Mouse (Mus musculus) myocyte (in vitro differentiated cells): ENCODE results near the gene Speg. TPM values are rescaled to one million over a fixed set of nuclear protein-coding genes. Genes with fewer than 3 reads are reported as not detected.

Experiments
- H3K27me3 ChIP-seq: one replicate; pipeline ENCODE4 v1.6.1; 2011; ENCODE audit not compliant: control insufficient read depth, insufficient read depth, insufficient read length
- H3K36me3 ChIP-seq: one replicate; pipeline ENCODE4 v1.6.1; 2011; ENCODE audit not compliant: control insufficient read depth, insufficient read depth
- H3K4me2 ChIP-seq: one replicate; pipeline ENCODE4 v1.6.1; 2011; ENCODE audit warnings: low read depth, control low read depth
- H3K4me3 ChIP-seq: one replicate; pipeline ENCODE4 v1.5.1; 2011; ENCODE audit warnings: mild to moderate bottlenecking, control low read depth, moderate library complexity
- H3K79me2 ChIP-seq: one replicate; pipeline ENCODE4 v1.6.1; 2011; ENCODE audit not compliant: control insufficient read depth, insufficient read depth
- H3ac ChIP-seq: one replicate; pipeline ENCODE4 v1.6.1; 2011; ENCODE audit not compliant: control insufficient read depth, insufficient read length
- CEBPB ChIP-seq: IDR thresholded peaks from 2 replicates; pipeline ENCODE4 v1.6.1; 2011; ENCODE audit warnings: mild to moderate bottlenecking, moderate library complexity; ENCODE audit not compliant: poor library complexity, insufficient read depth, severe bottlenecking
- E2F4 ChIP-seq: IDR thresholded peaks from one replicate; pipeline ENCODE4 v1.6.1; 2011; ENCODE audit warnings: mild to moderate bottlenecking, control low read depth, moderate library complexity; ENCODE audit not compliant: insufficient read depth
- MAX ChIP-seq: IDR thresholded peaks from one replicate; pipeline ENCODE4 v1.6.1; 2011; ENCODE audit warnings: low read depth, mild to moderate bottlenecking, control low read depth
- MYOD1 ChIP-seq, 3 experiments: IDR thresholded peaks; one replicate each; pipeline ENCODE4 v1.6.1; 2011; ENCODE audit warnings: control low read depth in 2 of 3, low read depth in 2 of 3, mild to moderate bottlenecking in 2 of 3, moderate library complexity in 1 of 3; ENCODE audit not compliant: insufficient read length in 2 of 3, control insufficient read depth in 1 of 3
- MYOG ChIP-seq, 3 experiments: IDR thresholded peaks; one replicate each; pipeline ENCODE4 v1.6.1; 2011; ENCODE audit warnings: control low read depth in 2 of 3, low read depth in 2 of 3, mild to moderate bottlenecking in 2 of 3; ENCODE audit not compliant: insufficient read length in 2 of 3, control insufficient read depth in 1 of 3, insufficient read depth in 1 of 3
- POLR2A ChIP-seq: IDR thresholded peaks from one replicate; pipeline ENCODE4 v1.6.1; 2011; ENCODE audit warnings: low read depth, mild to moderate bottlenecking, control low read depth, moderate library complexity; ENCODE audit not compliant: insufficient read length
- POLR2AphosphoS2 ChIP-seq: IDR thresholded peaks from one replicate; pipeline ENCODE4 v1.6.1; 2011; ENCODE audit warnings: low read depth, control low read depth; ENCODE audit not compliant: insufficient read length
- REST ChIP-seq: IDR thresholded peaks from one replicate; pipeline ENCODE4 v1.6.1; 2011; ENCODE audit warnings: mild to moderate bottlenecking, control low read depth, moderate library complexity; ENCODE audit not compliant: insufficient read depth, insufficient read length
- SRF ChIP-seq: IDR thresholded peaks from one replicate; pipeline ENCODE4 v1.6.1; 2011; ENCODE audit warnings: low read depth; ENCODE audit not compliant: control insufficient read depth, insufficient read length
- TCF12 ChIP-seq: IDR thresholded peaks from one replicate; pipeline ENCODE4 v1.6.1; 2011; ENCODE audit warnings: mild to moderate bottlenecking, control low read depth; ENCODE audit not compliant: poor library complexity, insufficient read depth, severe bottlenecking
- TCF3 ChIP-seq: IDR thresholded peaks from one replicate; pipeline ENCODE4 v1.6.1; 2011; ENCODE audit warnings: low read depth, control low read depth; ENCODE audit not compliant: insufficient read length
- USF1 ChIP-seq: IDR thresholded peaks from one replicate; pipeline ENCODE4 v1.6.1; 2011; ENCODE audit warnings: low read depth, mild to moderate bottlenecking, control low read depth, moderate library complexity
- polyA plus RNA-seq: library from polyadenylated mRNA; unstranded; fragments of >200 nt; fragmentation: generic; extraction: Trizol; gene quantifications from one replicate; pipeline ENCODE4 v1.2.1, GENCODE M21; 2012; ENCODE audit warnings: missing spikeins

Speg gene
- polyA plus RNA-seq, 1 experiment = 42.3 TPM

DNA sequence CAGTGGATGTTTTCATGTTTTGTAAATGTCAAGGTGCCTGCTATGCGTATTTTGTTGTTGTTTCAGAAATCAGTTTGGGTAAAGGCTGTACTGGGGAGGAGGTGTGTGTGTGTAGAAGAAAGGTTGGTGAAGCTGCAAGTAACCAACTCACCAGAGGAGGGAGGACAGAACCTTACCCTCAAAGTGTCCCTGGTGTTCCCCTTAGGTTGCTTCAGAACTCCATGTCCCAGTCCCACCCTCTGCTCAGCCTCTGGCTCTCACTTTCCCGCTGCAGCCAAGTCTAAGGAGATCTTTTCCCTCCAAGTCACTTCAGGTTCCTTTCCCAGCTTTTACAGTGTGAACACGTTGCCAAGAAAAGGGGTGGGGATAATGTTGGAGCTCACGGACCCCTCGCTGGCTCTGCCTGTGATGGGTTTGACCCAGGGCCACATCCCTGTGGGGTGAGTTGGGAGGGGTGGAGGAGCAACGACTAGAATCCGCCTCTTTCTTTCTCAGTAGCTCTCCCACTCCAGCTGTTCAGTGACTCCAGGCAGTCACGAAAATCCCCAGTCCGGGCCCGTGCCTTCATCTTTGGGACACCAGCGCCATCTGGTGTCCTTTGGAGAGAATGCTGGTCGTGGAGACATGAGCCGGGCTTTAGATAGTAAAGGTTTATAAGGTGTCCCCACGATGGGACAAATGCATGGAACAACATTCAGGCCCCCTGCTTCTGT is 92.3 kb downstream of the Speg start:
- Histone ChIP-seq H3K27me3 (no peaks in the 10 kb centered on the region), H3ac (no peak overlapping the region), H3K4me2 (peak overlapping the region; percentile 58)

GRCm38 (mm10) chr1:75469287-75469825 is 94.3 kb downstream of the Speg start:
- Histone ChIP-seq H3K4me3 (no peak overlapping the region), H3ac (no peak overlapping the region), H3K27me3 (no peaks in the 10 kb centered on the region), H3K79me2 (no peaks in the 10 kb centered on the region), H3K4me2 (no peak overlapping the region), H3K36me3 (no peaks in the 10 kb centered on the region)
- TF ChIP-seq TCF3 = no peak
- TF ChIP-seq CEBPB = no peak
- no peak for TF ChIP-seq POLR2A
- no peak for TF ChIP-seq MYOD1 (IDR thresholded peaks at IDR 0.05; ENCODE audit: control insufficient read depth in 1 of 3, insufficient read length in 2 of 3, low read depth in 2 of 3)
- no peak for TF ChIP-seq MAX
- TF ChIP-seq POLR2AphosphoS2 = no peak
- TF ChIP-seq REST = no peak
- TF ChIP-seq E2F4 = no peak
- no peak for TF ChIP-seq SRF
- no peak for TF ChIP-seq USF1
- no peak for TF ChIP-seq MYOG (IDR thresholded peaks at IDR 0.05; ENCODE audit: control insufficient read depth in 1 of 3, insufficient read depth in 1 of 3, insufficient read length in 2 of 3, low read depth in 2 of 3)
- TF ChIP-seq TCF12 = no peak

More for the DNA sequence above, 92.3 kb downstream of the Speg start:
- no peaks in the 10 kb centered on the region for H3K36me3 ChIP-seq
- no peak overlapping the region for H3K4me3 ChIP-seq
- H3K79me2 ChIP-seq = no peaks in the 10 kb centered on the region
- peak in 2 of 3 experiments; percentile 34 to 55 for TF ChIP-seq MYOG (IDR thresholded peaks at IDR 0.05; ENCODE audit: control insufficient read depth in 1 of 3, insufficient read depth in 1 of 3, insufficient read length in 2 of 3, low read depth in 2 of 3)
- TF ChIP-seq MAX = no peak
- TF ChIP-seq MYOD1 (IDR thresholded peaks at IDR 0.05; ENCODE audit: control insufficient read depth in 1 of 3, insufficient read length in 2 of 3, low read depth in 2 of 3) = peak; percentile 5 to 39 (median 14)

- no peak overlapping the region for H3K4me3 ChIP-seq
- H3K79me2 ChIP-seq = peaks cover 6% of the 10 kb centered on the region
- no peaks in the 10 kb centered on the region for H3K27me3 ChIP-seq
- TF ChIP-seq MAX = no peak
- TF ChIP-seq USF1 = no peak
- no peak for TF ChIP-seq REST
- TF ChIP-seq POLR2A = no peak
- no peak for TF ChIP-seq E2F4
- TF ChIP-seq TCF3 = no peak
- TF ChIP-seq TCF12 = no peak
- no peak for TF ChIP-seq MYOG (IDR thresholded peaks at IDR 0.05; ENCODE audit: control insufficient read depth in 1 of 3, insufficient read depth in 1 of 3, insufficient read length in 2 of 3, low read depth in 2 of 3)
- TF ChIP-seq SRF = no peak
- H3ac ChIP-seq = no peak overlapping the region
- no peak overlapping the region for H3K4me2 ChIP-seq
- peaks cover 4% of the 10 kb centered on the region for H3K36me3 ChIP-seq
Observed at GRCm38 (mm10) chr1:75476441-75476840, 101.3 kb downstream of the Speg start.

- Histone ChIP-seq H3K36me3 (peaks cover 4% of the 10 kb centered on the region), H3K4me2 (peak overlapping the region; percentile 86), H3K27me3 (peaks cover under 1% of the 10 kb centered on the region), H3K79me2 (peaks cover 6% of the 10 kb centered on the region), H3ac (no peak overlapping the region), H3K4me3 (peak overlapping the region; percentile 28)
- TF ChIP-seq MAX (no peak), E2F4 (no peak), TCF12 (no peak), CEBPB (no peak), REST (no peak), MYOG (IDR thresholded peaks at IDR 0.05; ENCODE audit: control insufficient read depth in 1 of 3, insufficient read depth in 1 of 3, insufficient read length in 2 of 3, low read depth in 2 of 3) (peak in 2 of 3 experiments; percentile 73 to 76), POLR2AphosphoS2 (no peak), TCF3 (no peak), SRF (no peak), USF1 (no peak), MYOD1 (IDR thresholded peaks at IDR 0.05; ENCODE audit: control insufficient read depth in 1 of 3, insufficient read length in 2 of 3, low read depth in 2 of 3) (peak in 2 of 3 experiments; percentile 70 to 83), POLR2A (no peak)
Observed at GRCm38 (mm10) chr1:75477264-75477965, 102.3 kb downstream of the Speg start.
